Mouse (Mus musculus) heart, embryonic 15.5 days (tissue): ENCODE measurements around the gene Lrrc8d. TPM values are rescaled to one million over a fixed set of nuclear protein-coding genes. Genes with fewer than 3 reads are reported as not detected.

ENCODE experiments used
- ATAC-seq: fragments of 200-750 bp; cut with Nextera tagmentation; replicated peaks from 2 replicates; pipeline ENCODE4 v1.8.0; 2017; ENCODE audit warnings: low read depth, moderate TSS enrichment; ENCODE audit not compliant: insufficient number of reproducible peaks, insufficient read depth, low FRiP score
- H3K27ac ChIP-seq: fragments of 300-500 bp; sonication (generic); 2 replicates; pipeline ENCODE4 v1.5.1; 2015; ENCODE audit warnings: mild to moderate bottlenecking, inconsistent platforms
- H3K27me3 ChIP-seq: fragments of 300-500 bp; sonication (generic); 2 replicates; pipeline ENCODE4 v1.6.1; 2015; ENCODE audit warnings: inconsistent platforms
- H3K36me3 ChIP-seq: fragments of 300-500 bp; sonication (generic); 2 replicates; pipeline ENCODE4 v1.6.1; 2015; ENCODE audit warnings: mild to moderate bottlenecking, inconsistent platforms
- H3K4me1 ChIP-seq: fragments of 300-500 bp; sonication (generic); replicated peaks from 2 replicates; pipeline ENCODE4 v1.6.1; 2015; ENCODE audit warnings: inconsistent platforms
- H3K4me2 ChIP-seq: fragments of 300-500 bp; sonication (generic); 2 replicates; pipeline ENCODE4 v1.6.1; 2015; ENCODE audit warnings: inconsistent platforms, mild to moderate bottlenecking, moderate library complexity
- H3K4me3 ChIP-seq: fragments of 300-500 bp; sonication (generic); 2 replicates; pipeline ENCODE4 v1.5.1; 2015; ENCODE audit warnings: mild to moderate bottlenecking, inconsistent platforms
- H3K9ac ChIP-seq: fragments of 300-500 bp; sonication (generic); 2 replicates; pipeline ENCODE4 v1.6.1; 2015; ENCODE audit warnings: mild to moderate bottlenecking, inconsistent platforms
- H3K9me3 ChIP-seq: fragments of 300-500 bp; sonication (generic); replicated peaks from 2 replicates; pipeline ENCODE4 v1.6.1; 2016; ENCODE audit warnings: inconsistent platforms
- whole genome bisulfite sequencing: fragments of 180-500 bp; shearing (Covaris S2); methylation state at CpG from one replicate; pipeline ENCODE4 v1.1.7; 2015; ENCODE audit warnings: mixed read lengths; 5-methylcytosine and 5-hydroxymethylcytosine counted together
- polyA plus RNA-seq: library from polyadenylated mRNA; unstranded; fragments of >200 nt; fragmentation: Nextera tagmentation; extraction: Ambion mirVana; gene quantifications from 2 replicates; pipeline ENCODE4 v1.2.1, GENCODE M21; 2015

Gene Lrrc8d
- polyA plus RNA-seq, 1 experiment from 2014 or later = 7.4 TPM

GRCm38 (mm10) chr5:105722807-105723206 lies 23.0 kb downstream of the Lrrc8d start:
- ATAC-seq = no peak
- no peak overlapping the region for H3K4me3 ChIP-seq
- H3K27ac ChIP-seq = no peak overlapping the region
- no peaks in the 10 kb centered on the region for H3K36me3 ChIP-seq
- H3K9me3 ChIP-seq = no peaks in the 10 kb centered on the region
- WGBS = 90% methylated on average over 11 of the region's 11 CpGs
- H3K9ac ChIP-seq = no peak overlapping the region
- H3K4me2 ChIP-seq = no peak overlapping the region
- H3K27me3 ChIP-seq = no peaks in the 10 kb centered on the region
- H3K4me1 ChIP-seq = peaks cover 2% of the 10 kb centered on the region

- Histone ChIP-seq H3K9ac (no peak overlapping the region), H3K4me3 (no peak overlapping the region), H3K36me3 (no peaks in the 10 kb centered on the region), H3K27ac (no peak overlapping the region), H3K4me2 (no peak overlapping the region), H3K4me1 (peaks cover 20% of the 10 kb centered on the region), H3K9me3 (no peaks in the 10 kb centered on the region), H3K27me3 (peaks cover 7% of the 10 kb centered on the region; the same call in 1 of the 2 replicates)
- WGBS = 85% methylated on average over 6 of the region's 6 CpGs
- no peak for ATAC-seq
Observed at GRCm38 (mm10) chr5:105730193-105730831, 30.5 kb downstream of the Lrrc8d start.

GRCm38 (mm10) chr5:105731173-105731626 lies 31.4 kb downstream of the Lrrc8d start:
- peak overlapping the region; percentile 66 for H3K4me3 ChIP-seq
- H3K36me3 ChIP-seq = no peaks in the 10 kb centered on the region
- ATAC-seq = no peak
- H3K27me3 ChIP-seq = peaks cover 7% of the 10 kb centered on the region; the same call in 1 of the 2 replicates
- H3K4me1 ChIP-seq = peaks cover 20% of the 10 kb centered on the region
- H3K9me3 ChIP-seq = no peaks in the 10 kb centered on the region
- H3K27ac ChIP-seq = no peak overlapping the region
- WGBS = 20% methylated on average over 16 of the region's 16 CpGs
- peak overlapping the region; percentile 99 for H3K4me2 ChIP-seq
- peak overlapping the region; percentile 67; the same call in 1 of the 2 replicates for H3K9ac ChIP-seq

GRCm38 (mm10) chr5:105731627-105732432 lies 32.1 kb downstream of the Lrrc8d start:
- H3K4me1 ChIP-seq = peaks cover 20% of the 10 kb centered on the region
- H3K4me2 ChIP-seq = peak overlapping the region; percentile 99
- 1% methylated on average over 52 of the region's 52 CpGs for WGBS

GRCm38 (mm10) chr5:105732433-105732891 lies 32.7 kb downstream of the Lrrc8d start:
- H3K4me3 ChIP-seq = peak overlapping the region; percentile 66
- no peaks in the 10 kb centered on the region for H3K36me3 ChIP-seq
- H3K9me3 ChIP-seq = no peaks in the 10 kb centered on the region
- H3K9ac ChIP-seq = peak overlapping the region; percentile 67
- peak; percentile 16; the same call in 1 of the 2 replicates for ATAC-seq
- WGBS = 30% methylated on average over 11 of the region's 11 CpGs
- peak overlapping the region; percentile 99 for H3K4me2 ChIP-seq
- peaks cover 20% of the 10 kb centered on the region for H3K4me1 ChIP-seq
- peak overlapping the region; percentile 25; the same call in 1 of the 2 replicates for H3K27ac ChIP-seq
- peaks cover 7% of the 10 kb centered on the region; the same call in 1 of the 2 replicates for H3K27me3 ChIP-seq

More at GRCm38 (mm10) chr5:105731627-105732432, 32.1 kb downstream of the Lrrc8d start:
- peaks cover 7% of the 10 kb centered on the region; the same call in 1 of the 2 replicates for H3K27me3 ChIP-seq
- H3K36me3 ChIP-seq = no peaks in the 10 kb centered on the region
- peak overlapping the region; percentile 67 for H3K9ac ChIP-seq
- ATAC-seq = peak; percentile 60
- peak overlapping the region; percentile 66 for H3K4me3 ChIP-seq
- no peaks in the 10 kb centered on the region for H3K9me3 ChIP-seq
- H3K27ac ChIP-seq = peak overlapping the region; percentile 25

- H3K9me3 ChIP-seq = no peaks in the 10 kb centered on the region
- no peak overlapping the region for H3K4me3 ChIP-seq
- no peak for ATAC-seq
- WGBS = 74% methylated on average over 6 of the region's 6 CpGs
- H3K4me1 ChIP-seq = peaks cover 20% of the 10 kb centered on the region
- no peak overlapping the region for H3K4me2 ChIP-seq
- H3K36me3 ChIP-seq = no peaks in the 10 kb centered on the region
- H3K27me3 ChIP-seq = peaks cover 7% of the 10 kb centered on the region; the same call in 1 of the 2 replicates
- H3K27ac ChIP-seq = no peak overlapping the region
- H3K9ac ChIP-seq = no peak overlapping the region
Observed at GRCm38 (mm10) chr5:105733226-105733625, 33.5 kb downstream of the Lrrc8d start.

GRCm38 (mm10) chr5:105736365-105736764 lies 36.6 kb downstream of the Lrrc8d start:
- Histone ChIP-seq H3K9me3 (no peaks in the 10 kb centered on the region), H3K27me3 (0 out of 2 replicates have a peak, but pooled peaks cover 4% of the 10 kb centered on the region), H3K4me1 (peaks cover 14% of the 10 kb centered on the region), H3K36me3 (no peaks in the 10 kb centered on the region), H3K9ac (no peak overlapping the region), H3K27ac (no peak overlapping the region), H3K4me2 (no peak overlapping the region), H3K4me3 (no peak overlapping the region)
- 91% methylated on average over 6 of the region's 6 CpGs for WGBS
- ATAC-seq = no peak

GRCm38 (mm10) chr5:105737145-105737544 lies 37.4 kb downstream of the Lrrc8d start:
- H3K4me1 ChIP-seq = peaks cover 6% of the 10 kb centered on the region
- no peak overlapping the region for H3K9ac ChIP-seq
- H3K9me3 ChIP-seq = no peaks in the 10 kb centered on the region
- H3K36me3 ChIP-seq = no peaks in the 10 kb centered on the region
- 0 out of 2 replicates have a peak, but pooled peaks cover 4% of the 10 kb centered on the region for H3K27me3 ChIP-seq
- H3K27ac ChIP-seq = no peak overlapping the region
- 54% methylated on average over 6 of the region's 6 CpGs for WGBS
- no peak overlapping the region for H3K4me3 ChIP-seq
- ATAC-seq = no peak
- no peak overlapping the region for H3K4me2 ChIP-seq

- Histone ChIP-seq H3K4me1 (peaks cover 9% of the 10 kb centered on the region), H3K4me3 (no peak overlapping the region), H3K4me2 (no peak overlapping the region), H3K27ac (no peak overlapping the region), H3K36me3 (no peaks in the 10 kb centered on the region), H3K9ac (no peak overlapping the region), H3K9me3 (no peaks in the 10 kb centered on the region), H3K27me3 (no peaks in the 10 kb centered on the region)
- no peak for ATAC-seq
- WGBS = 79% methylated on average over 7 of the region's 7 CpGs
Observed at GRCm38 (mm10) chr5:105740437-105740836, 40.7 kb downstream of the Lrrc8d start.

- Histone ChIP-seq H3K27me3 (no peaks in the 10 kb centered on the region), H3K36me3 (no peaks in the 10 kb centered on the region), H3K9me3 (no peaks in the 10 kb centered on the region), H3K4me2 (no peak overlapping the region), H3K9ac (no peak overlapping the region), H3K4me1 (peaks cover 9% of the 10 kb centered on the region), H3K27ac (no peak overlapping the region), H3K4me3 (no peak overlapping the region)
- WGBS = 74% methylated on average over 5 of the region's 5 CpGs
- no peak for ATAC-seq
Observed at GRCm38 (mm10) chr5:105742641-105743040, 42.9 kb downstream of the Lrrc8d start.

GRCm38 (mm10) chr5:105745324-105745723 lies 45.6 kb downstream of the Lrrc8d start:
- Histone ChIP-seq H3K27me3 (no peaks in the 10 kb centered on the region), H3K4me1 (peaks cover 9% of the 10 kb centered on the region), H3K27ac (no peak overlapping the region), H3K9ac (no peak overlapping the region), H3K4me3 (no peak overlapping the region), H3K4me2 (no peak overlapping the region), H3K36me3 (no peaks in the 10 kb centered on the region), H3K9me3 (no peaks in the 10 kb centered on the region)
- 55% methylated on average over 11 of the region's 11 CpGs for WGBS
- no peak for ATAC-seq
